Mouse (Mus musculus) left cerebral cortex, adult 18-20 months (tissue): ENCODE results near the gene Cacnb4. TPM values are rescaled to one million over a fixed set of nuclear protein-coding genes. Genes with fewer than 3 reads are reported as not detected.

Experiments
- total RNA-seq, 2 experiments: library from RNA; stranded (reverse); gene quantifications; 2 replicates each; pipeline ENCODE4 v1.2.3; 2021

Cacnb4 gene
- total RNA-seq, 2 experiments from 2014 or later: 159 to 162 TPM

Other genes with a start within 250 kb of the Cacnb4 start
- gene Stam2, start 65.5 kb upstream of the Cacnb4 start, total RNA-seq: 10 to 100 TPM; 24.5 to 25.8 TPM
- 10 to 100 TPM; 41.9 to 43.2 TPM for gene Fmnl2, start 181.0 kb upstream of the Cacnb4 start, total RNA-seq